19 mouse cellular contexts compared by ENCODE assay signal in the genomic region with DNA sequence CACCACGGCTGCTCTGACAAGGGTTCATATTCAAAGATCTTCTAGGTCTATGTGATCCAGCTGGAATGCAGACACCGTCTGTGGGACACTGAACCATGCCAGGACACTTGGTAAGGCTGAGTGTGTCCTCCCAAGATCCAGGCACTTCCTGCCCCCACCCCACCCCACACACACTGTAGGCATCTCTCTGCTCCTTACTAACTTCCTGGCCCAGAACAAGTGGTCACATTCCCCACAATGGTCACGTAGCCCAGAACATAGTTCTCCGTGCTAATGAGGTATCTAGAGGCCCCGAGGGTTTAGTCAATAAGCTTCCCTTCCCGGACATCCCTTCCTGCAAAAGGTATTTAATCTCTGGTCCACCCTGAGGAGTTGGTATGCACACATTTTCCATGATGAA.
"Had no signal": no experiment of that assay in that cellular context is flagged by ENCODE, and none has a peak within 500 bp of the region (broad histone marks: within the 10 kb centered on the region; RNA-seq: fewer than 3 reads in every experiment).

No protein-coding gene starts in this region.

- H3K4me3 ChIP-seq: kidney, embryonic 15.5 days; left cerebral cortex, adult 2 months; liver, embryonic 13.5 days; midbrain, embryonic 12.5 days; midbrain, embryonic 15.5 days; neural tube, embryonic 12.5 days; neural tube, embryonic 15.5 days had no signal

- ATAC-seq: midbrain, embryonic 15.5 days had no signal

- H3K4me2 ChIP-seq: kidney, embryonic 15.5 days; liver, embryonic 13.5 days; lung, embryonic 14.5 days; midbrain, embryonic 12.5 days; midbrain, embryonic 15.5 days; neural tube, embryonic 12.5 days; neural tube, embryonic 15.5 days had no signal

- H3K27ac ChIP-seq: kidney, embryonic 15.5 days; left cerebral cortex, adult 2 months; liver, embryonic 13.5 days; macrophage; midbrain, embryonic 12.5 days; midbrain, embryonic 15.5 days; neural tube, embryonic 12.5 days; neural tube, embryonic 15.5 days had no signal

- H3K27me3 ChIP-seq: kidney, embryonic 15.5 days; liver, embryonic 13.5 days; midbrain, embryonic 12.5 days; midbrain, embryonic 15.5 days; neural tube, embryonic 12.5 days; neural tube, embryonic 15.5 days had no signal

- H3K9me3 ChIP-seq: kidney, embryonic 15.5 days; liver, embryonic 13.5 days; midbrain, embryonic 12.5 days; midbrain, embryonic 15.5 days; neural tube, embryonic 15.5 days had no signal

- H3K9ac ChIP-seq: kidney, embryonic 15.5 days; liver, embryonic 13.5 days; lung, embryonic 14.5 days; midbrain, embryonic 12.5 days; midbrain, embryonic 15.5 days; neural tube, embryonic 12.5 days; neural tube, embryonic 15.5 days had no signal

- DNase-seq: kidney, adult 8-10 months; kidney, postnatal 10 days; kidney, postnatal 36 days; layer of hippocampus, postnatal 36 days; liver, embryonic 13.5 days; lung, embryonic 14.5 days; lung, postnatal 14 days; right cerebral cortex, adult 18-20 months; right cerebral cortex, postnatal 14 days; right cerebral cortex, postnatal 4 days; thymus, adult 18-20 months; thymus, postnatal 36 days had no signal

- H3K36me3 ChIP-seq: kidney, embryonic 15.5 days; liver, embryonic 13.5 days; midbrain, embryonic 12.5 days; midbrain, embryonic 15.5 days; neural tube, embryonic 12.5 days; neural tube, embryonic 15.5 days had no signal

- H3K4me1 ChIP-seq: kidney, embryonic 15.5 days; liver, embryonic 13.5 days; midbrain, embryonic 12.5 days; midbrain, embryonic 15.5 days; neural tube, embryonic 12.5 days; neural tube, embryonic 15.5 days had no signal
